Mouse (Mus musculus): ENCODE measurements around the gene Slc17a7.

- TF ChIP-seq CTCF (IDR thresholded peaks at IDR 0.05; ENCODE audit: low read depth, low read length) (no peak), POLR2A (IDR thresholded peaks at IDR 0.05; ENCODE audit: borderline replicate concordance, low read depth, low read length) (no peak)
Observed at GRCm38 (mm10) chr7:45196176-45196535, 32.4 kb downstream of the Slc17a7 start.

Data from bone marrow macrophage, adult 2 months (primary cell).